Mouse (Mus musculus) midbrain, embryonic 15.5 days (tissue): Measurements from ENCODE around the gene C130032M10Rik. TPM values are rescaled to one million over a fixed set of nuclear protein-coding genes. Genes with fewer than 3 reads are reported as not detected.

ENCODE experiments used
- ATAC-seq: fragments of 200-750 bp; cut with Nextera tagmentation; replicated peaks from 2 replicates; pipeline ENCODE4 v1.8.0; 2017; ENCODE audit warnings: moderate TSS enrichment
- H3K27ac ChIP-seq: fragments of 300-500 bp; sonication (generic); 2 replicates; pipeline ENCODE4 v1.5.1; 2015; ENCODE audit warnings: mild to moderate bottlenecking, inconsistent platforms
- H3K27me3 ChIP-seq: fragments of 300-500 bp; sonication (generic); replicated peaks from 2 replicates; pipeline ENCODE4 v1.6.1; 2015; ENCODE audit warnings: inconsistent platforms
- H3K36me3 ChIP-seq: fragments of 300-500 bp; sonication (generic); replicated peaks from 2 replicates; pipeline ENCODE4 v1.6.1; 2015; ENCODE audit warnings: inconsistent platforms
- H3K4me1 ChIP-seq: fragments of 300-500 bp; sonication (generic); 2 replicates; pipeline ENCODE4 v1.6.1; 2015; ENCODE audit warnings: inconsistent platforms
- H3K4me2 ChIP-seq: fragments of 300-500 bp; sonication (generic); 2 replicates; pipeline ENCODE4 v1.6.1; 2015; ENCODE audit warnings: inconsistent platforms, mild to moderate bottlenecking, moderate library complexity
- H3K4me3 ChIP-seq: fragments of 300-500 bp; sonication (generic); 2 replicates; pipeline ENCODE4 v1.5.1; 2015; ENCODE audit warnings: mild to moderate bottlenecking, inconsistent platforms
- H3K9ac ChIP-seq: fragments of 300-500 bp; sonication (generic); 2 replicates; pipeline ENCODE4 v1.6.1; 2015; ENCODE audit warnings: mild to moderate bottlenecking, inconsistent platforms
- H3K9me3 ChIP-seq: fragments of 300-500 bp; sonication (generic); 2 replicates; pipeline ENCODE4 v1.6.1; 2016; ENCODE audit warnings: inconsistent platforms
- WGBS: fragments of 180-500 bp; shearing (Covaris S2); methylation state at CpG from one replicate; pipeline ENCODE4 v1.1.7; 2015; ENCODE audit warnings: mixed read lengths; 5-methylcytosine and 5-hydroxymethylcytosine counted together
- polyA plus RNA-seq: library from polyadenylated mRNA; unstranded; fragments of >200 nt; fragmentation: Nextera tagmentation; extraction: Ambion mirVana; gene quantifications from 2 replicates; pipeline ENCODE4 v1.2.1, GENCODE M21; 2015

Gene C130032M10Rik
- not detected in 2 replicates for polyA plus RNA-seq

DNA sequence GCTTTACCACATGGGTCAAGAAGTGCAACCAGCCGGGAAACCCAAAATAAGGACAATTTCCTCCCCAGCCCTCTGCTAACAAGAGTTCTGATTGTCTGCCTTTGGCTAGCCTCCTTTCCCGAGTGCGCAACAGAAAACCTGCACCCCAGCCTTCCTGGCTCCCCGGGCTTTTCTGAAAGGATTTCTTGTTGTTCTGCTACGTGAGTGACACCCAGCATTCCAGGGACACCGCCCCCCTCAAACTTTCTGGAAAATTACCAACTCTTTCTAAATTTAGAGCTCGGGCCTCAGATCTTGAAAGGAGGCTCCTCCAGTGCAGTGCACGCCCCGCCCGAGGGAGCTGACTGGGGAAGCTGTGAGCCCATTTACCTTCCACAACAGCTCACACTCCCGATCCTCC lies at the start of gene C130032M10Rik:
Gene C130032M10Rik, plus strand, starts transcription at position 334 of the 400 bp plus-strand sequence.
- H3K9ac ChIP-seq = no peak within 1 kb of the TSS
- ATAC-seq = no peak
- no peaks in the 10 kb centered on the region for H3K27me3 ChIP-seq
- no peaks in the 10 kb centered on the region for H3K36me3 ChIP-seq
- no peak within 1 kb of the TSS for H3K4me2 ChIP-seq
- H3K4me1 ChIP-seq = no peaks in the 10 kb centered on the region
- no peak within 1 kb of the TSS for H3K27ac ChIP-seq
- H3K9me3 ChIP-seq = peaks cover 10% of the 10 kb centered on the region; the same call in 1 of the 2 replicates
- 85% methylated on average over 11 of the region's 11 CpGs for WGBS
- no peak within 1 kb of the TSS for H3K4me3 ChIP-seq

- H3K4me2 ChIP-seq = no peak overlapping the region
- H3K9me3 ChIP-seq = no peaks in the 10 kb centered on the region
- WGBS = 51% methylated on average over 7 of the region's 7 CpGs
- no peak overlapping the region for H3K9ac ChIP-seq
- no peak for ATAC-seq
- H3K27ac ChIP-seq = no peak overlapping the region
- peaks cover 9% of the 10 kb centered on the region; the same call in 1 of the 2 replicates for H3K36me3 ChIP-seq
- no peaks in the 10 kb centered on the region for H3K27me3 ChIP-seq
- no peak overlapping the region for H3K4me3 ChIP-seq
- H3K4me1 ChIP-seq = no peaks in the 10 kb centered on the region
Measured at GRCm38 (mm10) chr9:114466871-114467270, 48.6 kb upstream of the C130032M10Rik start.

DNA sequence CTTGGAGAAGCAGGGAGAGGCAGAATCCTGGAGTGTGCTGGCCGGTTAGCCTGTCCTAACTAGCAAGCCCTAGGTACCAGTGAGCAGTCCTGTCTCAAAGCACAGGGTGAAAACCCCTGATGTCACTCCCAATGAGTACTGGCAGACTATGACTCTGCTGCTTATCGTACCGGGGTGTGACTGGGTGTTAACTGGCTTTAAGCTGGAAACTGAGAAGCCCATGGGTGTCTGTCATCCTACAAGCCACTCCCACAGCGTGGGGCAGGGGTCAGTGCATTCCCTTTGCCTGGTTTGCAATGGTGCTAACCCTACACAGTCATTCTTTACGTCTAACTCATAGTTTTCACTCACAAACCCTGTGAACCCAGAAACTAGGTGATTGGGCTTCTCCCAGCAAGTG lies 47.3 kb upstream of the C130032M10Rik start:
- H3K4me1 ChIP-seq = no peaks in the 10 kb centered on the region
- H3K9ac ChIP-seq = no peak overlapping the region
- H3K4me2 ChIP-seq = no peak overlapping the region
- H3K9me3 ChIP-seq = no peaks in the 10 kb centered on the region
- H3K27ac ChIP-seq = no peak overlapping the region
- H3K36me3 ChIP-seq = peaks cover 9% of the 10 kb centered on the region; the same call in 1 of the 2 replicates
- WGBS = 94% methylated on average over 5 of the region's 5 CpGs
- no peak overlapping the region for H3K4me3 ChIP-seq
- no peaks in the 10 kb centered on the region for H3K27me3 ChIP-seq
- no peak for ATAC-seq

GRCm38 (mm10) chr9:114468701-114469100 lies 46.8 kb upstream of the C130032M10Rik start:
- H3K36me3 ChIP-seq = peaks cover 9% of the 10 kb centered on the region; the same call in 1 of the 2 replicates
- WGBS = 95% methylated on average over 4 of the region's 4 CpGs
- no peak overlapping the region for H3K4me2 ChIP-seq
- H3K9ac ChIP-seq = no peak overlapping the region
- no peak overlapping the region for H3K27ac ChIP-seq
- H3K27me3 ChIP-seq = no peaks in the 10 kb centered on the region
- H3K4me3 ChIP-seq = no peak overlapping the region
- no peaks in the 10 kb centered on the region for H3K4me1 ChIP-seq
- no peaks in the 10 kb centered on the region for H3K9me3 ChIP-seq
- ATAC-seq = no peak

DNA sequence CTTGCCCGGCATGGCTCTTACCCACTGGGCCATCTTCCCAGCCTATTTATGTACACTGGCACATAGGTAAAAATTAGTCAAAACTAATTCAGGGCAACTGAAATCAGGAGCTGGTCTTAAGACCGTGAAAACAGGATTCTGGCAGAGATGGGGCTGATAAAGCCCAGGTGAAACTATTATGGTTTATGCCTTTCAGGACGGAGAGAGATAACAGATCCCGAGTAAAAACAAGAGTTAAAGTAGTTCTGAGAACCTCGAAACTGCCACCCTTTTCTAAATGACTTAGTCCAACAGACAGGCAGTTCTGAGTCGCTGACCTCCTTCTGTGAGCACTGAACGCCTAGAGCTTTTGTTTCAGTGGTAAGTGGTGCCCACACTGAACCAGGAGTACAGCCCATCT lies 43.6 kb upstream of the C130032M10Rik start:
- H3K9me3 ChIP-seq = no peaks in the 10 kb centered on the region
- ATAC-seq = no peak
- H3K4me3 ChIP-seq = no peak overlapping the region
- no peaks in the 10 kb centered on the region; the same call in 1 of the 2 replicates for H3K36me3 ChIP-seq
- 89% methylated on average over 7 of the region's 7 CpGs for WGBS
- H3K27ac ChIP-seq = no peak overlapping the region
- no peak overlapping the region for H3K9ac ChIP-seq
- H3K4me2 ChIP-seq = no peak overlapping the region
- no peaks in the 10 kb centered on the region for H3K27me3 ChIP-seq
- H3K4me1 ChIP-seq = no peaks in the 10 kb centered on the region

DNA sequence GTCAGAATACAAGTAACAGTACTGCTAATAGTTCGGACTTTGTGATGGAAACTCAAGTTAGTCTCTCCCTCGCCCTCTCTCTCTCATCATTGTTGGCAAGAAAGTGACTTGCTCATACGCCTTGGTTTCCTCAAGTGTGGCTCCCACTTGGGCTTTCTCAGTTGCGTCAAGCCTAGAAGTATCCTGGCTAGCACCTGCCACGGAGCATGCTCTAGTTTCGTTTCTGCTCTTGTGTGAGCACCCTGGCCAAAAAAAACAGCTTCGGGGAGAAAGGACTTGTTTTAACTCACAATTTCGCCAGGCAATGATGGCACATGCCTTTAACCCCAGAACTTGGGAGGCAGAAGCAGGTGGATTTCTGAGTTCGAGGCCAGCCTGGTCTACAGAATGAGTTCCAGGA lies 38.5 kb upstream of the C130032M10Rik start:
- Histone ChIP-seq H3K9ac (no peak overlapping the region), H3K4me1 (no peaks in the 10 kb centered on the region), H3K27ac (no peak overlapping the region), H3K36me3 (no peaks in the 10 kb centered on the region), H3K9me3 (no peaks in the 10 kb centered on the region), H3K4me3 (no peak overlapping the region), H3K27me3 (no peaks in the 10 kb centered on the region), H3K4me2 (no peak overlapping the region)
- ATAC-seq = no peak
- 92% methylated on average over 9 of the region's 9 CpGs for WGBS

DNA sequence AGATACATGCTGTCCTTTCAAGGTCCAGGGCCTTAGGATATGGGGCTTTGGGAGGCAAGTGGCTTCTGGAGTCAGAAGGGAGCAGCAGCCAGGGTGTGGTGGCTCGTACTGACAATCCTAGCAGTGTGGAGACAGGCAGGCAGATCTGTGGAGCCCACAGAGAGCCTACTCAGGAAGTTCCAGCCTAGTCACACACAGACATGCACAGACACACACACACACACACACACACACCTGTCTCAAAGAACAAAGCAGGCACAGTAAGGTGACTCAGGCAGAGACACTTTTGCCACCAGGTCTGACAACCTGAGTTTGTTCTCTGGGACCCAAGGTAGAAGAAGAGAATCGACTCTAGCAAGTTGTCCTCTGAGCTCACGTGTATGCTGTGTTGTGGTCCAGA lies 34.6 kb upstream of the C130032M10Rik start:
- 89% methylated on average over 3 of the region's 3 CpGs for WGBS
- no peak overlapping the region for H3K4me3 ChIP-seq
- H3K4me1 ChIP-seq = no peaks in the 10 kb centered on the region
- no peaks in the 10 kb centered on the region for H3K36me3 ChIP-seq
- no peaks in the 10 kb centered on the region for H3K27me3 ChIP-seq
- no peak overlapping the region for H3K4me2 ChIP-seq
- no peak overlapping the region for H3K9ac ChIP-seq
- H3K9me3 ChIP-seq = no peaks in the 10 kb centered on the region
- H3K27ac ChIP-seq = no peak overlapping the region
- no peak for ATAC-seq

GRCm38 (mm10) chr9:114484771-114485170 lies 30.7 kb upstream of the C130032M10Rik start:
- H3K9ac ChIP-seq = no peak overlapping the region
- no peak overlapping the region for H3K4me2 ChIP-seq
- 86% methylated on average over 5 of the region's 5 CpGs for WGBS
- H3K4me3 ChIP-seq = no peak overlapping the region
- H3K27ac ChIP-seq = no peak overlapping the region
- no peaks in the 10 kb centered on the region for H3K9me3 ChIP-seq
- H3K36me3 ChIP-seq = no peaks in the 10 kb centered on the region
- no peaks in the 10 kb centered on the region for H3K27me3 ChIP-seq
- no peaks in the 10 kb centered on the region for H3K4me1 ChIP-seq
- no peak for ATAC-seq

DNA sequence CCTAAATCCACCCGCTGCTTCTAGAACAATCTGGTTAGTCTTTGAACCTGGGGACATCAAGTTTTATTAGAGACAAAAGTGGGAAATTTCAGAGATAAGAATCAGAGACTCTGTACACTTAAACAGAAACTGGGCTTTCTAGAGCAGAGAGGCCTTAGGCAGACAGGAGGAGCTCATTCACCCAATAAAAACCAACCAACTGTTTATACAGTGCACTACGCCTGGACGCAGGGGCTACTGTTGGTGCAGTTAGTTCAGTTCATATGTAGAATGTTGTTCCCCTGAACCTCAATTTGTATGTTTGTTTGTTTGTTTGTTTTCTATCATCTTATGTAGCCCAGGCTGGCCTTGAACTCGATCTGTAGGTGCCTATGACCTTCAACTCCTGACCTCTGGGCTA lies 28.7 kb upstream of the C130032M10Rik start:
- no peak for ATAC-seq
- no peak overlapping the region for H3K9ac ChIP-seq
- no peak overlapping the region for H3K27ac ChIP-seq
- H3K9me3 ChIP-seq = no peaks in the 10 kb centered on the region
- no peak overlapping the region for H3K4me3 ChIP-seq
- WGBS = 91% methylated on average over 4 of the region's 4 CpGs
- H3K36me3 ChIP-seq = no peaks in the 10 kb centered on the region
- no peaks in the 10 kb centered on the region for H3K4me1 ChIP-seq
- H3K27me3 ChIP-seq = no peaks in the 10 kb centered on the region
- no peak overlapping the region for H3K4me2 ChIP-seq

- WGBS = 87% methylated on average over 23 of the region's 23 CpGs
- H3K9me3 ChIP-seq = no peaks in the 10 kb centered on the region
- no peak overlapping the region for H3K9ac ChIP-seq
- ATAC-seq = no peak
- no peak overlapping the region for H3K4me3 ChIP-seq
- no peaks in the 10 kb centered on the region for H3K27me3 ChIP-seq
- no peaks in the 10 kb centered on the region for H3K36me3 ChIP-seq
- H3K4me2 ChIP-seq = no peak overlapping the region
- H3K4me1 ChIP-seq = no peaks in the 10 kb centered on the region
- no peak overlapping the region for H3K27ac ChIP-seq
Measured at GRCm38 (mm10) chr9:114487481-114488258, 27.8 kb upstream of the C130032M10Rik start.

DNA sequence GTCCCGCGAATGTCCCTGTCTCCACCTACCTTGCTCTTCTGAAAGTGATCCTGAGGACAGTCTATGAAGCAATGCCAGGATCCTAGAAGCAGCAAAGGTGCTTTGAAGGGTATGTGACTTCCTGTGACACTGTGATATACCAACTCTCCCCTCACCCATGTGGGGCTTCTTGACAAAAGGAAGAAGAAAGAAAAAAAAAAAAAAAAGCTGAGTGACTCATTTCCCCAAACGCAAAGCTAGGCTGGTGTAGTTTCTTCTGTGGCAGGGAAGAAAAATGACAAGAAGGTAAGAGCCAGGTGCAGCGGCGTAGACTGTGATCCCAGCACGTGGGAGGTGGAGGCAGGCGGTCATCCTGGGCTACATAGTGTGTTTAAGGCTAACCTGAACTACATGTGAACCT lies 19.0 kb upstream of the C130032M10Rik start:
- H3K36me3 ChIP-seq = no peaks in the 10 kb centered on the region
- H3K9me3 ChIP-seq = no peaks in the 10 kb centered on the region
- H3K4me2 ChIP-seq = no peak overlapping the region
- 88% methylated on average over 7 of the region's 7 CpGs for WGBS
- no peak overlapping the region for H3K4me3 ChIP-seq
- no peak for ATAC-seq
- H3K9ac ChIP-seq = no peak overlapping the region
- no peaks in the 10 kb centered on the region for H3K4me1 ChIP-seq
- H3K27me3 ChIP-seq = 0 out of 2 replicates have a peak, but pooled peaks cover 4% of the 10 kb centered on the region
- no peak overlapping the region for H3K27ac ChIP-seq

GRCm38 (mm10) chr9:114498218-114498617 lies 17.3 kb upstream of the C130032M10Rik start:
- no peaks in the 10 kb centered on the region for H3K9me3 ChIP-seq
- ATAC-seq = no peak
- no peak overlapping the region for H3K9ac ChIP-seq
- 9% methylated on average over 11 of the region's 11 CpGs for WGBS
- H3K4me3 ChIP-seq = no peak overlapping the region
- H3K27me3 ChIP-seq = 0 out of 2 replicates have a peak, but pooled peaks cover 4% of the 10 kb centered on the region
- H3K4me2 ChIP-seq = no peak overlapping the region; the same call in 1 of the 2 replicates
- no peak overlapping the region for H3K27ac ChIP-seq
- H3K36me3 ChIP-seq = no peaks in the 10 kb centered on the region
- no peaks in the 10 kb centered on the region for H3K4me1 ChIP-seq
